19 mouse cellular contexts compared by ENCODE assay signal in the genomic region with DNA sequence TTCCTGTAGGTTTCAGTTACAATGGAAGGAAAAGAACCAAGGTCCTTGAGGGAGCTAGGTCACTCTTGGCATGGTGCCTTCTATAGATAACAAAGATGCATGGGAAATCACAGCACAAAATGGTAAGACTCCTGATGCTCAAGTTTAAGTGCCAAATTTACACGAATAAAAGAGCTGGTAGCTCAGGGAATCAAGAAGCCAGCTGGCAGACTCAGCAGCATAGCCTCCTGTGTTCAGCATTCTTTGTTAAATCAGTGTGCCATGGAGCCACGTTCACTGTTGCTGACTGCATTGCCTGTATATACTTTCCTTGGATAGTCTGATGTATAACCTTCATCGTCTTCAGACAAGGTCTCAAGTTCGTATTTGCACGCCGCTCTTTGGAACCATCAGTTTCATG. TPM values are rescaled to one million over a fixed set of nuclear protein-coding genes. Genes with fewer than 3 reads are reported as not detected.
DNase-seq lines count a peak whose midpoint lies in the region; ATAC-seq and TF ChIP-seq lines count a peak whose summit lies in the region.
"Had no signal": no experiment of that assay in that cellular context is flagged by ENCODE, and none has a peak within 500 bp of the region (broad histone marks: within the 10 kb centered on the region; RNA-seq: fewer than 3 reads in every experiment).

No protein-coding gene starts in this region.

- H3K27me3 ChIP-seq in lung, embryonic 14.5 days (ENCODE audit: insufficient read depth, low read length), result no peaks in the 10 kb centered on the region
- H3K27me3 ChIP-seq: heart, embryonic 13.5 days; kidney, embryonic 15.5 days; lung, embryonic 15.5 days had no signal

- TF ChIP-seq CTCF in lung, embryonic 14.5 days (IDR thresholded peaks at IDR 0.05; ENCODE audit: low read depth), result no peak
- no peak for TF ChIP-seq CTCF in lung, adult 2 months (IDR thresholded peaks at IDR 0.05; ENCODE audit: insufficient read depth, low read length)

- H3K4me1 ChIP-seq in lung, embryonic 14.5 days (ENCODE audit: insufficient read depth), result 0 out of 2 replicates have a peak, but pooled peaks cover 4% of the 10 kb centered on the region
- no peaks in the 10 kb centered on the region; the same call in 1 of the 2 replicates for H3K4me1 ChIP-seq in lung, adult 2 months (ENCODE audit: control insufficient read depth, insufficient read depth, low read length)
- H3K4me1 ChIP-seq: kidney, embryonic 15.5 days had no signal

- peak; percentile 54 for DNase-seq in cerebellum, adult 9-10 months
- no peak for DNase-seq in cerebellum, adult 11 months
- DNase-seq in heart, adult 11 months, result peak; percentile 60
- no peak for DNase-seq in heart, adult 8-10 months (ENCODE audit: low spot score)
- peak; percentile 31 for DNase-seq in lung, embryonic 14.5 days
- DNase-seq in lung, adult 2 months, result no peak
- peak; percentile 32 for DNase-seq in brain, embryonic 18.5 days (ENCODE audit: low read depth, low spot score)
- DNase-seq in lung, postnatal 14 days, result no peak
- DNase-seq: adrenal gland, postnatal 10 days had no signal

- ATAC-seq in lung, embryonic 14.5 days (ENCODE audit: insufficient read depth), result no peak
- ATAC-seq: activated CD4-positive, CD25-positive, alpha-beta regulatory T cell, adult 4 months; hindbrain, embryonic 16.5 days; intestine, postnatal 0 days had no signal

- H3K9me3 ChIP-seq in lung, embryonic 14.5 days (ENCODE audit: low read depth, low read length), result no peaks in the 10 kb centered on the region
- H3K9me3 ChIP-seq: G1E; heart, embryonic 13.5 days; kidney, embryonic 15.5 days; lung, embryonic 15.5 days had no signal

- H3K27ac ChIP-seq in lung, embryonic 14.5 days (ENCODE audit: low read depth), result no peak overlapping the region
- H3K27ac ChIP-seq: heart, embryonic 13.5 days; kidney, embryonic 15.5 days; lung, embryonic 15.5 days; macrophage had no signal

- TF ChIP-seq POLR2A in lung, adult 2 months (IDR thresholded peaks at IDR 0.05; ENCODE audit: borderline replicate concordance, extremely low read depth, low read depth, low read length), result no peak

- no peak overlapping the region for H3K4me2 ChIP-seq in lung, embryonic 14.5 days
- H3K4me2 ChIP-seq: heart, embryonic 13.5 days; kidney, embryonic 15.5 days; liver, embryonic 11.5 days; lung, embryonic 15.5 days; midbrain, embryonic 11.5 days had no signal

- H3K9ac ChIP-seq in lung, embryonic 14.5 days, result no peak overlapping the region
- H3K9ac ChIP-seq: heart, embryonic 13.5 days; kidney, embryonic 15.5 days; lung, embryonic 15.5 days had no signal

- no peak overlapping the region for H3K4me3 ChIP-seq in lung, embryonic 14.5 days (ENCODE audit: low read depth, low read length)
- no peak overlapping the region for H3K4me3 ChIP-seq in lung, adult 2 months (replicated peaks; ENCODE audit: extremely low read depth, low read depth, low read length)
- H3K4me3 ChIP-seq: heart, embryonic 13.5 days; kidney, embryonic 15.5 days; lung, embryonic 15.5 days had no signal

- H3K36me3 ChIP-seq in lung, embryonic 14.5 days (ENCODE audit: insufficient read depth), result peaks cover 15% of the 10 kb centered on the region; the same call in 1 of the 2 replicates
- H3K36me3 ChIP-seq: lung, embryonic 15.5 days had no signal

- WGBS in lung, embryonic 14.5 days, result 69% methylated on average over 6 of the region's 6 CpGs
- WGBS in lung, adult 2 months, result 74% methylated on average over 6 of the region's 6 CpGs

RNA-seq across cellular contexts. Expression of a gene that starts 33.2 kb away (rescaled TPM):
- total RNA-seq in heart, adult 8-10 months (2022), result 10 to 100 TPM; 16.8 to 19.9 (median 18.3) TPM
- 59.9 and 60.0 TPM in 2 replicates for polyA plus RNA-seq in lung, embryonic 14.5 days (2014; fragmentation: Nextera tagmentation; extraction: Ambion mirVana)
- 20.7 and 29.4 TPM in 2 replicates for polyA plus RNA-seq in lung, adult 2 months (2012; rRNA removed)

RNA-seq across cellular contexts. Expression of a gene that starts 33.7 kb away (rescaled TPM):
- total RNA-seq in heart, adult 8-10 months (2022), result 10 to 100 TPM; 34.2 to 44.5 (median 40.9) TPM
- 32.2 and 34.9 TPM in 2 replicates for polyA plus RNA-seq in lung, embryonic 14.5 days (2014; fragmentation: Nextera tagmentation; extraction: Ambion mirVana)
- polyA plus RNA-seq in lung, adult 2 months (2012; rRNA removed), result 16.3 and 22.4 TPM in 2 replicates

Comparison
In these comparisons a context has a peak if more than half of its experiments do, and no peak if none do; other contexts are left out.
1. DNase-seq: peak in cerebellum, adult 9-10 months (single experiment), heart, adult 11 months (single experiment), lung, embryonic 14.5 days (single experiment) and brain, embryonic 18.5 days (single experiment); none in cerebellum, adult 11 months (single experiment), heart, adult 8-10 months (single experiment), lung, adult 2 months (single experiment) and lung, postnatal 14 days (single experiment).